Mouse (Mus musculus) kidney, postnatal 25 days (tissue): ENCODE data around the gene Tyr.
A peak's percentile ranks its signal among the peaks of the same experiment; 100 is the strongest.

Source experiments
- DNase-seq, 2 experiments: peaks; one replicate each; pipeline ENCODE4 v3.0.0; 2021; ENCODE audit warnings: mixed read lengths in 2 of 2

Tyr gene

DNA sequence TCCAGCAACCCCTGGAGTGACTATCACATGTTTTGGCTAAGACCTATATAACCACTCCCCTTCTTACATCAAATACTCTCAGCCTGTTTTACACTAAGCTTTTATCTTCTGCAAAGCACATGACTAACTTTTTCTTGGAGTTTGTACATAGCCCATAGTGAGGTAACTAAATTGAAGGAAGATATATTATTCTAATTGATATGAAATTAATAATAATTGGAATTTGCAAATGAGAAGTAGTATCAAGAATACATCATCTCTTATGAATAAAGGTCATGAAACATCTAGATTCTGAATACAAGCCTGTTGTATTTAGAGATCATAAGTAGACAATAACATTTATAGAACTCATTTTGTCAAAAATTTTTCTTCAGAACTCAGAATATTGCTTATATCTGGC, at the start of gene Tyr:
Gene Tyr, minus strand, starts transcription at position 101 of the 400 bp plus-strand sequence.
- no peak for DNase-seq

DNA sequence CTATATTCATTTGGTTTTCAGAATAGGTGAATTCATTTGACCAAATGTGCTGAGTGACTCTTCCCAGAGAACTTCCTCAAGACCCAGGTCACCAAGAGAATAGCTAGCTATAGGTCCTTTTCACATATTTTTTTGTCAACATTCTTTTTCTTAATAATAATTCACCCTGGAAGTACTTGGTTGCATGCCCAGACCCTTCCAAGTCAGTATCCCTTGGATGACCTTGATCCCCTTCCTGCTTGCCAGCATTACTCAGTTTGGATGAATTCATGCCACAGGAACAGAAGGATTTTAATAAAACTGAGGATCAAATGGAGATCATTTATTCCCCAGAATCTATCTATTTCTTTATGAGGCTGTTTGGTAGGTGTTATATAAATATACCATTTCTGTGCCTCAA, 45.7 kb upstream of the Tyr start:
- DNase-seq, result no peak

DNA sequence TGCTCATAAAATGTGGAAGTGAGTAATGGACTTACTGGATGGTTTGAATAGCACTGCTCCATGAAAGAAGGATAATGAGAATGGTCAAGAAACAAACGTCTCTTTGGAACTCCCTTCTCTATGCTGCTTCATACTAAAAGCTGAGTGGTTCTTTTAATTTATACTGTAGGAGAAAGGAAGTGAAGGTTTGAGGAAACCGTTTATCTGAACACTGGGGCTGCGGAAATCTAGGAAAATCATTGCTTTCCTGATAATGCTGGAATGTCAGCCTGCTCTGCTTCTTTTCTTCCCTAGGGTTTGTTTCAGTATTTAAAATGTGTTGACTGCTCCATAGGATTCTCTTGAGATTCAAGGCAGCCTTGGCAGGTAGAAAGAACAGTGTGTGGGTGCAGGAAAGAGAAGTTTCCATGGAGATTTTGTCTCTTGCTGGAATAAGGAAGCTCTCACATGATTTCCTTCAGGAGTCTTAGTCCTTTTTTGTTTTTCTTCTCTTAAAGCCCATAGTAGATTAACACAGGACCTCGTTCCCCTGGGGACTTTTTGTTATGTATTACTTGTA, 891 bp upstream of the Tyr start:
- DNase-seq, result no peak

DNA sequence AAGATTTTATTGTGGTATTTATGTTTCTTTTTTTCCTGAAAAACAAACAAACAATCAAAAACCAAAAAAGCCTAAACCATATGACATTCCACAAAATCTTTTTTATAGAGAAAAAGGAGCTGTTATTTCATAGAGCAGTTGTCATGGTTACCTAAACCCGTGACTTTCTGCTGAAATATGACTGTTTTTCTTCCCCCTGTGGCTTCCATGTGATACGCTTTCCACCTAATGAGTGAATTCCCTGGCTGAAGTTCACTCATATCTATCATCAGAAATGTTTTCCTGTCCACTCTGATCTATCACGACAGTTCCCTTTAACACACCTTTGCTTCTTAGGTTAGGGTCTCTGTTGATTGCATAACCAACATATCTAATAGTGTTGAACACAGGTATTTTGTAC, 5.3 kb downstream of the Tyr start:
- DNase-seq, result no peak

DNA sequence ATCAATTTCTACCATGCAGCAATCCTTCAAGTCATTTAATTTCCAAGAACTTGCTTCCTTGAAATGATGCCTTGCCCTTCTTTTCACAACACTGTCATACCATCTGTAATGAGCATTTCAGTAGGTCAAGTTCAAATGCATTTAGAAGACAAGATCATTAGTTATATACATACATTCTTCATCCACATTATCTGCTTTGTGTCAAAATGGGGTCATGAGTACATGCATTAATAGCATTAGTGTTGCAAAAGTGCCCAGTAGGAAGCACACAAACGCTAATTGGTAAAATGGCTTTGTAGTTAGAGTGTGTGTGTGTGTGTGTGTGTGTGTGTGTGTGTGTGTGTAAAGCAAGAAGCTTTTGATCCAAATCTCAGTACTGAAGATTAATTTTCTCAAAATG, 80.0 kb downstream of the Tyr start:
- no peak for DNase-seq

DNA sequence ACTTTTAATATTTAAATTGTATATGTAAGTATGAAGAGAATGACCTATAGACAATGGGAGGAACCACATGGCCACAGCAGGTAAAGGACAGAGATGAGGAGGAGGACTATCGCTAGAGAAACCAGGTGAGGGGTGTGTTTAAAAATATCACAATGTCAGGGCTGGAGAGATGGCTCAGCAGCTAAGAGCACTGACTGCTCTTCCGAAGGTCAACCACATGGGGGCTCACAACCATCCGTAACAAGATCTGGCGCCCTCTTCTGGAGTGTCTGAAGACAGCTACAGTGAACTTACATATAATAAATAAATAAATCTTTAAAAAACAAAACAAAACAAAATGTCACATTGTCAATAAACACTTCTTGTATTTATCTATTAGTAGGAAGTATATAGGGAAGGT, 81.9 kb downstream of the Tyr start:
- DNase-seq, result peak; percentile 8 to 39

DNA sequence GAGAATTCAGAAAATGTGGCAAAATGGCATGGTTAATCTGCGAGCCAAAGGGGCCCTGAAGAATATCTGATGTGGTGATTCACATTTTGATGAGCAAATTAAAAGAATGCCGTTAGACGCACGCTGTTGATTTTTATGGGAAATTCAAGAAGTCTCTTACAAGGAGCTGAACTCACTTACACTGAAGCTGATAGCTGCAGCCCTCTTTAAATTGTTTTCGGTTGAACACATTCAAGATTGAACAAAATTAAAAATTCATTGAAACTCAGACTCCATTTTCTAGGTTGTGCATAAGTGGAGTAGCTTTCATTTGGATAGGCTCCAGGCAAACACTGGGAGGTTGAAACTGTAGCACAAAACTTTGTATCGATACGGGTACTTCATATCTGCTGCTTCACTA, 96.3 kb downstream of the Tyr start:
- DNase-seq, result no peak

DNA sequence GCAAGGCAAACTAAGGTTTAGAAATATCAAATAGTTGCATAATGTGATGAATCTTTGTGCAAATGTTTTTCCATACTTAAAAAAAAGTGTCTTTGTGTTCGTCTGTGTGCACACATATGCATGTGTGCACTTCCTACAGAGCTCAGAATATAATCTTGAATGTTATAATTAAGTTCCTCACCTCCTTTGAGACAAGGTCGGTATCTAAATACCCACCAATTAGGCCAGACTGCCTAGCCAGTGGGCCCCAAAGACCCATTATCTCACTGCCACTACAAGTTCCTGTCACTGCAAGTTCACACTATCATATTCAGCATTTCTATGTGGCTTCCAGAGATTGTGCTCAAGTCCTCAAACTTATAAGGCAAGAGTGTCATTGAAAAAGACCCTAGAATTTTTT, 118.4 kb downstream of the Tyr start:
- no peak for DNase-seq
